Mouse (Mus musculus) heart, postnatal 10 days (tissue): Measurements from ENCODE around the gene Gpr132. TPM values are rescaled to one million over a fixed set of nuclear protein-coding genes. Genes with fewer than 3 reads are reported as not detected.
"Not testable (repeated sequence)": the region's sequence is repeated elsewhere in the genome, so short reads cannot be mapped to it uniquely, and the experiment has no call there.

Experiments used
- DNase-seq, 2 experiments: peaks; one replicate each; pipeline ENCODE4 v3.0.0; 2021
- intact Hi-C: fragments of 180-260 bp; cut with DNase I; formaldehyde crosslinking; loops from one replicate; pipeline ENCODE4 v1.15.1; 2025
- total RNA-seq, 2 experiments: library from RNA; stranded (reverse); gene quantifications; 2 replicates each; pipeline ENCODE4 v1.2.3; 2021

Gene Gpr132
- total RNA-seq, 2 experiments from 2014 or later: 0.17 to 0.19 TPM

DNA sequence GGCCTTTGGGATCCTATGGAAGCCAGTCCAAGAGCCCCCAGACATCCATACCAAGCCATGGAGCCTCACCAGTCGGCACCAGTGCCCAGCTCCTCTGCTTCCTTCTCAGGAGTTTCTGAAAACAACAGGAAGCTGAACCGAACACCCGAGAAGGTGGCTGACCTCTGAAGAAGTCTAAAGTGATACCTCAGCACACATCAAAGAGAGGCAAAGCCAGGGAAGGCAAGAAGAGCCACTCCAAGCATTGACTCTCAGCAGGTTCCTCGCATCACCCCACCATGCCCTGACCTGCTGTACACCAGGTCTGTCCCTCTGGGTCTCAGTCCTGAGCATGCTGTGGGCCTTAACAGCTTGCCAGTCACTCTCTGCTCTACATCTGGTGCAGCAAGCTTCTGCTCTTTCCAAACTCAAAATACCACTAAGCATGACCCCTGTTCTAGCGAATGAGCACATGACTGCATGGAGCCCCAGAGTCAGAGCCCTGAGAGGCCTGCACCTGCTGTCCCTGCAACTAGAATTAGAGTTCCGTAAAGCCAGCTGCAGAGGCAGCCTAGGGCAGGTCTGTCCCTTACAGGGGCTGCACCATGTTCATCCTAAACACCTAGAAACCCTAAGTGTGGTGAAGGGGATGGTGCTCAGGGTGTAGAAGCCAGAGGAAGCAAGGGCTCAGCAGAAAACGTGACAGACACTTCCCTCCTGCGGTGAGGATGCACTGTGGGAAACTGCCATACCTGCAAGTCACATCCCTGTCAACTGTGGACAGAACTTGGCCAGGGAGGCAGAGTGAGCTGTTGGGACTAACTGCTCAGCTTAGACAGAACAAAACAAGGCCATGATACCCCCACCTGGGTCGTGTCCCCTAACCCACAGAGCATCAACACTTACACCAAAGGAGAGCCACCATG is 10.8 kb downstream of the Gpr132 start:
- intact Hi-C loops: no loop called here
- no peak for DNase-seq

DNA sequence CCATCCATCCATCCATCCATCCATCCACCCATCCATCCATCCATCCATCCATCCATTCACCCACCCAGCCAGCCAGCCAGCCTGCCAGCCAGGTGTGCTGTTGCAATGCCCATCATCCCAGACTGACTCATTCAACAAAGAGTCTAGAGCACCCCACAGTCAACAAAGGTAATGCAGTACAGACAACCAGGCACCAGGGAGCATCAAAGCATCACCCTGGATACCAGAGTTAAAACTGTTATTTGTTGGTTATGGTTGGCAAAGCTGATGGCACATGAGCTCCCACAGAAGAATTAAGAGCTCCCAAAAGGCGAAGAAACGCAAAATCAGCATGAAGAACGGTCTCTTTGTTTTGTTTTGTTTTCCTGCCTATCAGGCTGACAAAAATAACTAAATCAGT is 11.7 kb downstream of the Gpr132 start:
- DNase-seq: no peak
- intact Hi-C loops: no loop called here

DNA sequence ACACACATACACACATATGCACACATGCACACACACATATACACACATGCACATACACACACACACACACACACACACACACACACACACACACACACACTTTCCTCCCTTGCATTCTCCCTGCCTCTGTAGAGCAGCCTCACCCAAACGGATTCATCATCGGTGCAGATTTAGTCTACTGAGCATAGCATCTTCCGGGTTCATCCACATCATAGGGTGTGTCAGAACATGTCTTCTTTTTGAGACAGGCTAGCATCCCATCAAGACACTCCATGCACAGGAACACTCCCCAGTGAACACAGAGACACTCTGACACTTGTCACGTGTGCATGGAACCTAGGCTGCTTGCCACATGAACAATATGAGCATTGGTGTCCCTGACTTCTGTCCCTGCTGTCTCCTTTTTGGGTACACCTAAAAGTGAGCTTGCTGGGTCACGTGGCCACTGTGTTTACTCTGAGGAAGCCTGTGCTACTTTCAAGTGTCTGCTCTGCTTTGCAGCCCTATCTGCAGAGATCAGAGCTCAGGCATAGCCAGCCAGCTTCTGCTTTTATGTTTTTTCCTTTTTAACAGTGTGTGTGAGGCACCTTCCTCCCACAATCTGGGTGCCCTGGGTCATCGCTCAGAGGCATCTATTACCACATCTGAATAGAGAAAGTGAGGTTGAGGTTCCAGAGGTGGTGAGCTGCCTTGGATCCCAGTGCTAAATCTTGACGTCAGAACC is 13.3 kb downstream of the Gpr132 start:
- DNase-seq: no peak
- intact Hi-C loops: no loop called here

DNA sequence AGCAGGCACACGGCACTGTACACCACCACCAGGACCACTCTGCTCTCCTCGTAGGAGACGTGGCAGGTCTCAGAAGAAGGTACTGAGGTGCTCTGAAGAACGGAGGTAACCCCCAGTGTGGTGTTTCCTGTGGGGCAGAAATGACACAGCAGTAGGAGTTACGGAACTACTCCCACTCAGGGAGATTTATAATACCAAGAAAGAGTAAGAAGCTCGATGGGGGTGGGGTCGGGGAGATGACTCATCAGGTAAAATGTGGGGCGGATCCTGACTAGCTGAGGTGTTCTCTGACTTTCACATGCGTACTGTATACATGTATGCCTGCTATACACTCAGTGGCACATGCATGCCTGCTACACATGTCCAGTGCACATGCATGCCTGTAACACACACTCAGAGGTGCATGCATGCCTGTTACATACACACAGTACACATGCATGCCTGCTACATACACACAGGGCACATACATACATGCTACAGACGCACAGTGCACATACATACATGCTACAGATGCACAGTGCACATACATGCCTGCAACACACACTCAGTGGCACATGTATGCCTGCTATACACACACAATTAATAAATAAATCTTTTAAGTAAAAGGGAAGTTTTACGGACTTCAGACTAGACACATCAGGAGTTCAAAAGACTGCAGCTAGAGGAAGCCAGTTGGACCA is 14.8 kb downstream of the Gpr132 start:
- no peak for DNase-seq
- intact Hi-C loops: no loop called here

GRCm38 (mm10) chr12:112851116-112851515 is 16.9 kb downstream of the Gpr132 start:
- intact Hi-C loops: no loop called here
- DNase-seq: no peak

GRCm38 (mm10) chr12:112850344-112850743 is 17.7 kb downstream of the Gpr132 start:
- intact Hi-C loops: no loop called here
- DNase-seq: no peak

- peak in 1 of 2 experiments; percentile 25 for DNase-seq
- intact Hi-C loops: no loop called here
Measured at GRCm38 (mm10) chr12:112849235-112850022, 18.6 kb downstream of the Gpr132 start.

DNA sequence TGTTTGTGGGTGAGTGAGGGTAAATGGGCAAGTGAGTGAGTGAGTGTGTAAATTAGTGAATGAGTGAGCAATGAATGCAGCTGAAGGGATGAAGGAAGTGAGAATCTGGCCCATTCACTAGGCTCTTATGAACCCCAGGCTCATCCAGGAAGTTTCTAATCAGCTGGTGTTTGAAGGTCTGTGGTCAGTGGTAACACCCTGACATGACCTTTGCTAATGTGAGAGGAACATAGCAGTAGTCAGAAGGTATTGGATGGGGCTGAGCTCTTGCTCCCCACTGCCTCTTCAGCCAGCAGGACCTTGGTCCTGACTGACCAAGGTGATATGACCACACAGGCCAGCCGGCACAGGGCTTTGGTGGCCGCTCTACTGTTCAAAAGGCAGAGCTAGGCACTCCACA is 20.1 kb downstream of the Gpr132 start:
- intact Hi-C loops: no loop called here

GRCm38 (mm10) chr12:112843803-112844202 is 24.2 kb downstream of the Gpr132 start:
- intact Hi-C loops: loop anchor here (1.0 kb wide), 3 partner anchors 28 to 98 kb away; no protein-coding TSS in a partner anchor
- DNase-seq: peak; percentile 90 to 94

More for the DNA sequence above, 20.1 kb downstream of the Gpr132 start:
- no peak for DNase-seq

- DNase-seq, intact Hi-C loops: not testable (repeated sequence)
Measured at GRCm38 (mm10) chr12:112842128-112842527, 25.9 kb downstream of the Gpr132 start.

DNA sequence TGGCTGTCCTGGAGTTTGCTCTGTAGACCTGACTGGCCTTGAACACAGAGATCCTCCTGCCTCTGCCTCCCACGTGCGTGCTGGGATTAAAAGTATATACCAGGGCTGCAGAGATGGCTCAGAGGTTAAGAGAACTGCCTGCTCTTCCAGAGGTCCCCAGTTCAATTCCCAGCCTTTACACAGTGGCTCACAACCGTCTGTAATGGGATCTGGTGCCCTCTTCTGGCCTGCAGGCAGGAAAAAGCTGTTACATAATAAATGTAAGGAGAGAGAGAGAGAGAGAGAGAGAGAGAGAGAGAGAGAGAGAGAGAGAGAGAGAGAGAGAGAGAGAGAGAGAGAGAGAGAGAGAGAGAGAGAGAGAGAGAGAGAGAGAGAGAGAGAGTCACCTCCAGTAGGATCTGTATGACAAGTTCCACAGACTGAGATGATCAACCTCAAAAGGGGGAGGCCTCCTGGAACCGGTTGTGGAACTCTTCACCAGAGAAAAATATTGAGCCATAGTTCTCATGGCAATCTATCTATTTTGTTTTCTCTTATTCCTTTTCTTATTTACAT is 26.6 kb downstream of the Gpr132 start:
- intact Hi-C loops, DNase-seq: not testable (repeated sequence)

DNA sequence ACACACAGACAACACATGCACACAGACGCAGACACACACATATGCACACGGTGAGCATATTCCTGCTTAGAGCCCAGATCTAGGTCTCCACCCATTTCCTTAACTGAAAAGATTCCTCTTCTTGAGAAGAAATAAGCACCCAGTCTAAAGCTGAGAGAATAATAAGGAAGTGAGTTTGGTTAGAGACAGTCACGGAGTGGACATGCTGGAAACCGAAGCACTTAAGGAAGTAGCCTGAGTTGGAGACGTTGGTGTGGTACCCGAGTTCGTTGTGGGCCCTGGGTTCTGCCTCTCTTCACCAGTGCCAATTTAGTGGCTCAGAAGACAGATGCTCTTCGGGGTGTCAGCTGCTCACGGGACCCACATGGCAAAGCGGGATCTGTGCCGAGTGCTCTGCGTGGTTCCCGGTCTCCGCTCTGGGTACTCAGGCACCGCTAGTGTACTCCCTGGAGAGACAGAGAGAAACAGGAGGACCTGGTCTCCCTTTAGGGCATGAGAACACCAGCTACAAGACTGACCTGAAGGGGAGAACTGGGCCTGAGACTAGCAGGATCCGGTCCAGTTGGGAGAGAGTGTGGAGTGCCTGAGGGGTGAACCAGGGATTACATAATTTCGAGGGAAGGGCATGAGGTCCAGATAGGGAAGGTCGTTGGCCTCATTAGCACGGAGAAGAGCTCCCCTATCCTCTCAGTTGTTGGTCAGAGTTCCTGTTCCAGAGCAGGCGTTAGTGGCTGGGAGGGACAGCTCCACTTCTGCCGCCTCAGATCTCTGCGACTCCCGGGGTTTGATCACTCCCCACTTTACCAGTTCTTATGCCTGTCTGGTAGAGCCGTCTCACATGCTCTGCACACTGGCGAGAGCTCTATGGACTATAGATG is 27.6 kb downstream of the Gpr132 start:
- no peak for DNase-seq
- intact Hi-C loops: no loop called here

- intact Hi-C loops: no loop called here
Measured at GRCm38 (mm10) chr12:112835046-112835445, 33.0 kb downstream of the Gpr132 start.

DNA sequence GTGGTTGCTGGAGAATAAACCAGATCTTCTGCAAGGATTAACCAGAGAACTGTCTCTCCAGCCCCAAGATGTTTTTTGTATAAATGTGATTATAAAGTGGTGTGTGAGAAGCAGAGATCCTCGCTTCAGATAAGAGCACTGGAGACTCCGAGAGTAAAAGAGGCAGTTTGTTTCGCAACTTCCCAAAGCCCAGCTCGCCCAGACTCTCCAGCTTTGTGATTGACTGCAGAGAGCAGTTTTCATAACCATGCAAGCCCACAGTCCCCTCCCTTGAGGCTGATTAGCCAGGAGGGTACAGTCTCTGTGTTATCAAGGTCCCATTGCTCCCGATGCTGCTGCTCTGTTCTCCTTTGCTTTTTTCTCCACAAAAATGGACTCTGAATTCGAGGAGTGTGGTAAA is 34.5 kb downstream of the Gpr132 start:
- DNase-seq: no peak
- intact Hi-C loops: no loop called here

More at GRCm38 (mm10) chr12:112835046-112835445, 33.0 kb downstream of the Gpr132 start:
- no peak for DNase-seq

- DNase-seq: no peak
- intact Hi-C loops: no loop called here
Measured at GRCm38 (mm10) chr12:112832411-112832810, 35.6 kb downstream of the Gpr132 start.

- DNase-seq: no peak
- intact Hi-C loops: no loop called here
Measured at GRCm38 (mm10) chr12:112830570-112830969, 37.5 kb downstream of the Gpr132 start.

DNA sequence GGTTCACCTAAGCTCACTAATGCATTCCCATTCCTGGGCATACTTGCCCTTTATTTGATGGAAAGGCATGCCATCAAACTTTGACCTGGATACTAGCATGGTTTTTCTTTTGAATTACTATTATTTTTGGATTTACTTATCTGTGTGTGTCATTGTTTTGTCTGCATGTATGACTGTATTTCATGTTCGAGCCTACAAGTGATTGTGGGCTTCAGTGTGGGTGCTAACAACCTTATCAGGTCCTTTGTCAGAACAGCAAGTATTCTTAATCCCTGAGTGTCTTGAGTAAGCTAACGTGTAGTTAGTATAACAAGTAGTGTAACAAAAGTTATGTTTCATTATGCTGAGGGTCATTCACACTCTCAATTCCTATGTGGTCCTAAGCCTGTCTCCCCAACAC is 37.9 kb downstream of the Gpr132 start:
- intact Hi-C loops: no loop called here
- no peak for DNase-seq

DNA sequence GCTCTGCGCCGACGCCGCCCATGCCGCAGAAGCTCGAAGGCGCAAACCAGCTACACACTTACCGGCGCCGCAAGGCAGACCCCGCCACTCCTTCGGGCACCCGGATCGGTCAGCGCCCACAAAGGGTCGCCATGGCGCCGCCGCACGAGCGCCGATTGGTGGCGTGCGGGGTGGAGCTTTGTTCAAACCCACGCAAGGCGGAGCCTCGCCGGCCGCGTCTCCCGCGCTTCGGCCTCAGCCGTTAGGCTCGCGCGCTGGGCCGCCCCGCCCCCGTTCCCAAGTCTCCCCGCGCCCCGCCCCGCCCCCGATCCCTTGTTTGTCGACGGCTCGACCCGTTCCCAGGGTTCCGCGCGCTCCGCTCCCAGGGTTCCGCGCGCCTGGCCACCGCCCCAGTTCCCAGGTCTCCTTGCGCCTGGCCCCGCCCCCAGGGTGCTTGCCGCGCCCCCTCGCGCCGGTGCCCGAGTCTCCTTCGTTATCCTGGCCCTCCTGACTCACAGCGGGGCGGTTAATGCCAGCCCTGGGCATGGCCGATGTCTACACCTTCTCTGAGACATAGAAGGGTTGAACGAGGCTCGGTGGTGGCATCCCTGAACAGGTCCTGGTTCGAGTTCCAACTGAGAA is 38.7 kb downstream of the Gpr132 start, which contains the start of gene Cdca4:
Gene Cdca4 (minus strand): TSS at position 180 of the 621 bp plus-strand sequence.
- DNase-seq: peak; percentile 98
- intact Hi-C loops: loop anchor here (2.0 kb wide), 1 partner anchor 19 kb away; no protein-coding TSS in a partner anchor
